7 mouse cellular contexts compared by ENCODE assay signal in the genomic region with DNA sequence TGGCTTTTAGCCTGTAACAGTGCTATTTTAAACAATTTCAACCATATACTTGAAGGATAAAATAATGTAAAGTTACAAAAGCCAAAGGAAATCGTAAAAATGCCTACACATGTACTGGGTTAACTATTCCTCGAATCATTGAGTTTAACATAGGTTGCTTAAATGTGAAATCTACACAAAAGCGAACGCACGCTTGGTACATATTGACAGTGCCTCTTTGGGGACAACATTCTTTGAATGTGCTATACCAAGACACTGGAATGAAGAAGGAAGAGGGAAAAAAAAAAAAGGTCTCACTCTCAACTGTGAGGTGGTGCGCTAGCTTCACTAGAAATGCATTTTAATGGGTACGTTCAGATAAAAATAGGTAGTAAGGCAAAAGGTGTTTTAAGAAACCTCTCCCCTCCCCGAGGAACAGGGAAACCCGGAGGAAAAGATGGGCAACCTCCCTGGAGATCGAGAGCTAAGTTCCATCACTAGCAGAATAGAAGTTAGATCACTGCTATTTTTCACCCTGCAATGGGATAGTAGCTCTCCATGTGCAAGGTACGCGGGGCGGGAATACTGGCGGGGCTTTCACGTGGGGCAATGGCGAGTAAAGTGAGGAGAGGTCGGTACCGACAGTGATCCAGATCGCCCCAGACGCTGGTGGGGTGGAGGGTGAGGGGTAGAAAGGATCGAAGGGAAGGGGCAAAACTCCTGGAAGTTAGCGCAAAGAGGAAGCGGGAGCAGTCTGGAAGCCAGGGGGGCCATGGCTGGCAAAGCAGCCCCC. TPM values are rescaled to one million over a fixed set of nuclear protein-coding genes. Genes with fewer than 3 reads are reported as not detected.
DNase-seq lines count a peak whose midpoint lies in the region; ATAC-seq and TF ChIP-seq lines count a peak whose summit lies in the region.

No protein-coding gene starts in this region.

- no peaks in the 10 kb centered on the region for H3K36me3 ChIP-seq in heart, postnatal 0 days (replicated peaks; ENCODE audit: control insufficient read depth, insufficient read depth, low read length)
- H3K36me3 ChIP-seq in limb, embryonic 11.5 days (ENCODE audit: control insufficient read depth, insufficient read depth, low read length), result no peaks in the 10 kb centered on the region
- H3K36me3 ChIP-seq in midbrain, embryonic 15.5 days (replicated peaks), result no peaks in the 10 kb centered on the region

- ATAC-seq in heart, postnatal 0 days (ENCODE audit: insufficient read depth, low read depth), result no peak
- ATAC-seq in limb, embryonic 11.5 days (ENCODE audit: insufficient number of reproducible peaks, low FRiP score, low TSS enrichment, low read depth), result peak; percentile 38; the same call in 1 of the 2 replicates
- no peak; the same call in 1 of the 2 replicates for ATAC-seq in midbrain, embryonic 15.5 days (replicated peaks)

- H3K4me1 ChIP-seq in brown adipose tissue, adult 24 weeks (ENCODE audit: control insufficient read depth, insufficient read depth, insufficient read length, low read length), result no peaks in the 10 kb centered on the region
- no peaks in the 10 kb centered on the region for H3K4me1 ChIP-seq in heart, postnatal 0 days (ENCODE audit: control insufficient read depth, insufficient read depth)
- no peaks in the 10 kb centered on the region for H3K4me1 ChIP-seq in limb, embryonic 11.5 days (ENCODE audit: control insufficient read depth, insufficient read depth, low read length)
- no peaks in the 10 kb centered on the region; the same call in 1 of the 2 replicates for H3K4me1 ChIP-seq in midbrain, embryonic 15.5 days

- 18% methylated on average over 23 of the region's 23 CpGs for WGBS in heart, postnatal 0 days
- WGBS in limb, embryonic 11.5 days, result 23% methylated on average over 23 of the region's 23 CpGs
- WGBS in midbrain, embryonic 15.5 days, result 23% methylated on average over 23 of the region's 23 CpGs

- H3K9me3 ChIP-seq in heart, postnatal 0 days (replicated peaks; ENCODE audit: control insufficient read depth, low read length), result no peaks in the 10 kb centered on the region
- H3K9me3 ChIP-seq in limb, embryonic 11.5 days (ENCODE audit: control insufficient read depth, low read length), result no peaks in the 10 kb centered on the region
- no peaks in the 10 kb centered on the region for H3K9me3 ChIP-seq in midbrain, embryonic 15.5 days

- no peak overlapping the region for H3K27ac ChIP-seq in brown adipose tissue, adult 24 weeks (replicated peaks; ENCODE audit: low read depth, low read length)
- H3K27ac ChIP-seq in heart, postnatal 0 days (ENCODE audit: low read depth), result peak overlapping the region; percentile 95
- no peak overlapping the region for H3K27ac ChIP-seq in limb, embryonic 11.5 days (replicated peaks; ENCODE audit: low read depth, low read length)
- no peak overlapping the region for H3K27ac ChIP-seq in midbrain, embryonic 15.5 days

- no peak for TF ChIP-seq EP300 in heart, postnatal 0 days (IDR thresholded peaks at IDR 0.05; ENCODE audit: low read depth)

- H3K4me3 ChIP-seq in brown adipose tissue, adult 24 weeks (ENCODE audit: insufficient read depth, low read depth, low read length), result peak overlapping the region; percentile 99
- H3K4me3 ChIP-seq in heart, postnatal 0 days (ENCODE audit: low read depth, low read length), result peak overlapping the region; percentile 83
- peak overlapping the region; percentile 68 for H3K4me3 ChIP-seq in limb, embryonic 11.5 days (ENCODE audit: low read depth, low read length)
- peak overlapping the region; percentile 70 for H3K4me3 ChIP-seq in midbrain, embryonic 15.5 days

- TF ChIP-seq CTCF in heart, postnatal 0 days (IDR thresholded peaks at IDR 0.05; ENCODE audit: low read depth), result no peak

- H3K9ac ChIP-seq in heart, postnatal 0 days (replicated peaks; ENCODE audit: low read depth, low read length), result peak overlapping the region; percentile 92
- peak overlapping the region; percentile 85 for H3K9ac ChIP-seq in limb, embryonic 11.5 days (ENCODE audit: low read length)
- peak overlapping the region; percentile 60 for H3K9ac ChIP-seq in midbrain, embryonic 15.5 days

- no peaks in the 10 kb centered on the region for H3K27me3 ChIP-seq in heart, postnatal 0 days (ENCODE audit: control insufficient read depth, insufficient read depth, low read length)
- peaks cover 9% of the 10 kb centered on the region; the same call in 1 of the 2 replicates for H3K27me3 ChIP-seq in limb, embryonic 11.5 days (ENCODE audit: control insufficient read depth, insufficient read depth, low read length)
- H3K27me3 ChIP-seq in midbrain, embryonic 15.5 days (replicated peaks), result peaks cover 13% of the 10 kb centered on the region

- peak overlapping the region; percentile 63 for H3K4me2 ChIP-seq in heart, postnatal 0 days (ENCODE audit: low read depth, low read length)
- peak overlapping the region; percentile 51 for H3K4me2 ChIP-seq in limb, embryonic 11.5 days (ENCODE audit: low read depth, severe bottlenecking)
- H3K4me2 ChIP-seq in midbrain, embryonic 15.5 days, result peak overlapping the region; percentile 62

- DNase-seq in urinary bladder, postnatal 14 days (ENCODE audit: low spot score), result peak; percentile 3
- no peak for DNase-seq in urinary bladder, postnatal 10 days (ENCODE audit: low spot score)
- no peak for DNase-seq in heart, postnatal 0 days (ENCODE audit: low spot score)
- DNase-seq in limb, embryonic 11.5 days (ENCODE audit: low spot score), result peak; percentile 20
- no peak for DNase-seq in right cerebral cortex, adult 18-20 months

RNA-seq across cellular contexts. Expression of gene Ammecr1, which starts 1.1 kb away (rescaled TPM):
- 0.87 and 1.1 TPM in 2 replicates for polyA plus RNA-seq in brown adipose tissue, adult 24 weeks (2012; ENCODE audit: insufficient read depth, insufficient read length, missing spikeins)
- 19.9 and 24.7 TPM in 2 replicates for total RNA-seq in heart, postnatal 0 days (2014; rRNA removed; ENCODE audit: low replicate concordance)
- 18.0 and 21.2 TPM in 2 replicates for polyA plus RNA-seq in heart, postnatal 0 days (2015; fragmentation: Nextera tagmentation; extraction: Ambion mirVana)
- 15.5 and 17.4 TPM in 2 replicates for polyA plus RNA-seq in limb, embryonic 11.5 days (2014; fragmentation: Nextera tagmentation; extraction: Ambion mirVana)
- 3.7 and 4.1 TPM in 2 replicates for polyA plus RNA-seq in midbrain, embryonic 15.5 days (2015; fragmentation: Nextera tagmentation; extraction: Ambion mirVana)

Comparison
In these comparisons a context has a peak if more than half of its experiments do, and no peak if none do; other contexts are left out.
1. DNase-seq: peak in urinary bladder, postnatal 14 days (single experiment) and limb, embryonic 11.5 days (single experiment); none in urinary bladder, postnatal 10 days (single experiment), heart, postnatal 0 days (single experiment) and right cerebral cortex, adult 18-20 months (single experiment).
2. Peak in every context shown above with its lines, with median percentiles within 50 percentile points of each other: H3K4me3 ChIP-seq, H3K4me2 ChIP-seq and H3K9ac ChIP-seq.